Mouse (Mus musculus) erythroblast, embryonic 14.5 days (primary cell): Measurements from ENCODE around the gene Scrn1.

Experiments
- GATA1 ChIP-seq: IDR thresholded peaks from 2 replicates; pipeline ENCODE4 v1.6.1; 2012; ENCODE audit warnings: low read length, inconsistent platforms, mixed read lengths
- TAL1 ChIP-seq: IDR thresholded peaks from 3 replicates; pipeline ENCODE4 v1.6.1; 2012; ENCODE audit warnings: low read length, inconsistent platforms, mixed read lengths

DNA sequence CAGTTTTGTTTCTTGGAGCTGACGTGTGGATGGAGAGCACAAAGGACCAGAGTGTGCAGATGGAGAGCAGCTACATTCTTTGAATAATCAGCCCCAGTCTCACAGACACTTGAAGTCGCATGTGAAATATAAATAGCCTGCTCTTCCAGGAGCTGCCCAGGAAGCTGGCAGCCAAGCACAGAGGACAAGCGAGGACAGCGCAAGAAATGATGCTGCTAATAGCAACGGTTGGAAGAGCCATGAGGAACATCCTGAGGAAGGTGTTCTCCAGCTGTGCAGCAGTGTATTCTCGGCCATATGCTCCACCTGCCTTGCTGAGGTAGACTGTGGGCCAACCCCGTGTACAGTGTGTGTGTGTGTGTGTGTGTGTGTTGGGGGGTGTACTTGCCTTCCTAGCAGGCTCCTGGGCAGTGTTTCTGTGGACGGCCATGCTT, 35.2 kb downstream of the Scrn1 start:
- no peak for TF ChIP-seq TAL1
- TF ChIP-seq GATA1: no peak
